Mouse (Mus musculus) lung, postnatal 25 days (tissue): ENCODE data around the gene Cisd1.
"Not testable (repeated sequence)": the region's sequence is repeated elsewhere in the genome, so short reads cannot be mapped to it uniquely, and the experiment has no call there.

Experiments
- DNase-seq: peaks from one replicate; pipeline ENCODE4 v3.0.0; 2022; ENCODE audit warnings: low spot score

The Cisd1 gene

GRCm38 (mm10) chr10:71344579-71345143 lies at the start of gene Cisd1:
Cisd1 (minus strand) TSS chr10:71344954.
- peak; percentile 95 for DNase-seq

- DNase-seq, result no peak
These were observed 44.6 kb upstream of the Cisd1 start for GRCm38 (mm10) chr10:71389311-71389710.

- no peak for DNase-seq
These were observed 39.6 kb upstream of the Cisd1 start for GRCm38 (mm10) chr10:71384159-71385044.

- DNase-seq, result not testable (repeated sequence)
These were observed 38.8 kb upstream of the Cisd1 start for GRCm38 (mm10) chr10:71383552-71383924.

GRCm38 (mm10) chr10:71382858-71383551 lies 38.3 kb upstream of the Cisd1 start:
- no peak for DNase-seq

- DNase-seq, result no peak
These were observed 37.4 kb upstream of the Cisd1 start for GRCm38 (mm10) chr10:71382109-71382508.

- DNase-seq, result no peak
These were observed 36.8 kb upstream of the Cisd1 start for GRCm38 (mm10) chr10:71381471-71382033.

- DNase-seq, result no peak
These were observed 35.7 kb upstream of the Cisd1 start for GRCm38 (mm10) chr10:71380406-71380805.

- no peak for DNase-seq
These were observed 31.3 kb upstream of the Cisd1 start for GRCm38 (mm10) chr10:71376014-71376413.

GRCm38 (mm10) chr10:71373706-71374105 lies 29.0 kb upstream of the Cisd1 start:
- no peak for DNase-seq

- DNase-seq, result no peak
These were observed 27.1 kb upstream of the Cisd1 start for GRCm38 (mm10) chr10:71371881-71372280.

GRCm38 (mm10) chr10:71369466-71369865 lies 24.7 kb upstream of the Cisd1 start:
- peak; percentile 47 for DNase-seq

GRCm38 (mm10) chr10:71368128-71368940 lies 23.6 kb upstream of the Cisd1 start:
- no peak for DNase-seq

- DNase-seq, result no peak
These were observed 19.1 kb upstream of the Cisd1 start for GRCm38 (mm10) chr10:71363858-71364257.

GRCm38 (mm10) chr10:71363440-71363839 lies 18.7 kb upstream of the Cisd1 start:
- DNase-seq, result no peak

- peak; percentile 72 for DNase-seq
These were observed 17.2 kb upstream of the Cisd1 start for GRCm38 (mm10) chr10:71361836-71362562.

GRCm38 (mm10) chr10:71361044-71361443 lies 16.3 kb upstream of the Cisd1 start:
- peak; percentile 84 for DNase-seq

- no peak for DNase-seq
These were observed 10.2 kb upstream of the Cisd1 start for GRCm38 (mm10) chr10:71354947-71355346.

GRCm38 (mm10) chr10:71353850-71354249 lies 9.1 kb upstream of the Cisd1 start:
- DNase-seq, result no peak

- DNase-seq, result no peak
These were observed 6.5 kb upstream of the Cisd1 start for GRCm38 (mm10) chr10:71351301-71351700.

GRCm38 (mm10) chr10:71349290-71349689 lies 4.5 kb upstream of the Cisd1 start:
- no peak for DNase-seq
